Mouse (Mus musculus) ovary, adult 18-20 months (tissue): ENCODE data around the gene Thsd1.
"Not testable (repeated sequence)": the region's sequence is repeated elsewhere in the genome, so short reads cannot be mapped to it uniquely, and the experiment has no call there.

Source experiments
- DNase-seq: peaks from one replicate; pipeline ENCODE4 v3.0.0; 2022; ENCODE audit warnings: low spot score, mixed read lengths

Gene Thsd1

DNA sequence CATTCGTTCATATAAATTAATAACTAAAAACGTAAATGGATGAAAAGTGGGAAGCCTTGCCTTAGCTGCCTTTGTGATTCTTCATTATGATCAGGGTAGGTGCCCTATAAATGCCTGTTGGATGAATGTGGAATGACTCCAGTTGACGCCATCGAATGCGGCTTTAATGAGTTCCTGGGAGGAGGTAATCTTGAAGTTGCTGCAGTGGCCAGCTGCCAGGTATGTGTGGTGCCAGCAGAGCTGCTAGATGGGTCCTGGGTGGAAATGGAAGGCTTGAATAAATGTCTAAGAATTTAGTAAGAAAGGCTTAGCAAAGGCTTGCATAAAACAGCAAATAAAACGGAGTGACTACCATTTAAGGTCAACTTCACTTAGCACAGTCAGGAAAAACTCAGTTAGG lies 37.7 kb downstream of the Thsd1 start:
- no peak for DNase-seq

DNA sequence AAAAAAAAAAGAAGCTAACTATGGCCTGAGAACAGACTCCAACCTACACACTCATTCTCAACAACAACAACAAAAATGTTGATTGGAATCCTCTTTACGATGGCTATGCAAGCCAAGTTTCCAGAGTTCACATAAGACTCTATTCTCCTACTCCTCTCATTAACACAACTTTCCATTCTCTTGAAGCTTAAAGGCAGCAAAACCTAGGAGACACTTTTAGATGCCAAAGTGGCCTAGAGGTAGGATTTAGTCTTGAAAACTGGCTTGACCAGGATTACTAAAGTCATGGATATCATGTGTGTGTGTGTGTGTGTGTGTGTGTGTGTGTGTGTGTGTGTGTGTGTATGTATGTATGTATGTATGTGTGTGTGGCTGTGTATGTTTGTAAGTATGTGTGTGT lies 38.1 kb downstream of the Thsd1 start:
- no peak for DNase-seq

DNA sequence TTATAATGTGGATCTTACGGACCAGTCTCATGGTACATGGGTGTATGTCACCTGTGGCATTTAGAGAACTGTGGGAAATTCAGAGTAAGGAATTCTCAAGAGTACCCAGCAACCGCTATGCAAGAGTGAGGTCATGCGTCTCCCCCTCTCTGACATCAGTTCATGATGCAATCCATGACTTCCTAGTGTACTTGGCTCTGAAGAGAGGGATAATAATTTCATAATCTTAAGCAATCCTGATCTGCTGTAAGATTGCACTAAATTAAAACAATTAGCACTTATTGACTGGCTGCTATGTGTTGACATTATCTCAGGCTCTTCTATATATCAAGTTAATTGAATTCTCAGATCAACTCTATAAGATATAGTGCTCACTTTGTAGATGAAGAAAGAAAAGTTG lies 39.7 kb downstream of the Thsd1 start:
- no peak for DNase-seq

DNA sequence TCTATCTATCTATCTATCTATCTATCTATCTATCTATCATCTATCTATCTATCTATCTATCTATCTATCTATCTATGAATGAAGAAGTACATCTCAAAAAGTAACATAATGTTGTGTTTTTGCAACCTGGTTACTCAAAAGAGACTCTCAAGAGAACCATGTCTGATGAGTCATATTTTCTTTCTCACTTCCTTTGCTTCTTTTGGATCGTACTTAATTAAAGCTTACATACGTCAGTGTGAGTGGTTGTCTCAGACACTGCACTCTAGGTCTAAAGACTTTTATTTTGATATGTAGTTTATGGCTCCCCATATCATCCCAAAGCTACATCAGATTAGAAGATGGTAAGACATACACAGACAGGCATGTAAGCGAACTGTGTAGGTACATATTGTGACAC lies 46.0 kb downstream of the Thsd1 start:
- DNase-seq: no peak

GRCm38 (mm10) chr8:22274641-22275040 lies 47.5 kb downstream of the Thsd1 start:
- DNase-seq: no peak

DNA sequence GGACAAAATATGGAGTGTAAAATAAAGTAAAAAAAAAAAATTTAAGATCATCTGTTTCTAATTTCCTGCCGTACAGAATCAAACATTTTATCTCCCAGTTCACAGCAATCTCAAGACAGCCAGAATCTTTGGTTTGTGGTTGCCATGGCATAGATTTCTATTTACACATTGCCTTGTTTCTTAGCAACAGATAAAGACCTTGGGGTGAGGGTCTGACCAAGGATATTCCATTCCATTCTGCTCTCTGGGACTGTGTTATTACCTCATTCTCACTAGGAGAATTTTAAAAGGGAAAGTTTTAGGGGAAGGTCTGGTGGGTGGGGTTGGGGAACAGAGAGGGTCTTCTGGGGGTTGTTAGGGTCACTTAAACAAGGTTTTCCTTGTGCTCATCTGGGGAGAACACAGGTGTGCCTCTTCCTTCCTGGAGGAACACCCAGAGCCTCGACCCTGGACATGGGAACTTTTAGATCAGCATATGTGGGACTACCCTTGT lies 55.9 kb downstream of the Thsd1 start, which contains the start of gene Tpte:
TSS of gene Tpte (plus strand) at position 443 of the 493 bp plus-strand sequence.
- DNase-seq: no peak

GRCm38 (mm10) chr8:22302326-22302725 lies 75.2 kb downstream of the Thsd1 start:
- no peak for DNase-seq

- no peak for DNase-seq
Observed at GRCm38 (mm10) chr8:22302896-22303306, 75.8 kb downstream of the Thsd1 start.

GRCm38 (mm10) chr8:22304045-22304444 lies 76.9 kb downstream of the Thsd1 start:
- DNase-seq: not testable (repeated sequence)

DNA sequence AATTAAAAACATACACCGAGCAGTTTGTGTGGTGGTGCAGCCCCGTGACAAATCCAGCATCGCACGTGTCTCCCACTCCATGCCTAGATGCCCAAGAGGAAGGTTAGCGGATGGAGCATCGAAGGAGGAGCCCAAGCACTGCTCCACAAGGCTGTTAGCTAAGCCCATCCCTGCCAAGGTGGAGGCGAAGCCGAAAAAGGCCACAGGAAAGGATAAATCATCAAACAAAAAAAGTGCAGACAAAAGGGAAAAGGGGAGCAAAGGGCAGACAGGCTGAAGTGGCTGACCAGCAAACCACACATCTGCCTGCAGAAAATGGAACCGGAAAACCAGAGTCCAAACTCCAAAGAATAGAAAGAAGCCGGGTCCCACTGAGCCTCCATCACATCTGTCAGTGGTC lies 79.9 kb downstream of the Thsd1 start:
- no peak for DNase-seq
